Mouse (Mus musculus): ENCODE data around the gene Map6d1.

Map6d1 gene

DNA sequence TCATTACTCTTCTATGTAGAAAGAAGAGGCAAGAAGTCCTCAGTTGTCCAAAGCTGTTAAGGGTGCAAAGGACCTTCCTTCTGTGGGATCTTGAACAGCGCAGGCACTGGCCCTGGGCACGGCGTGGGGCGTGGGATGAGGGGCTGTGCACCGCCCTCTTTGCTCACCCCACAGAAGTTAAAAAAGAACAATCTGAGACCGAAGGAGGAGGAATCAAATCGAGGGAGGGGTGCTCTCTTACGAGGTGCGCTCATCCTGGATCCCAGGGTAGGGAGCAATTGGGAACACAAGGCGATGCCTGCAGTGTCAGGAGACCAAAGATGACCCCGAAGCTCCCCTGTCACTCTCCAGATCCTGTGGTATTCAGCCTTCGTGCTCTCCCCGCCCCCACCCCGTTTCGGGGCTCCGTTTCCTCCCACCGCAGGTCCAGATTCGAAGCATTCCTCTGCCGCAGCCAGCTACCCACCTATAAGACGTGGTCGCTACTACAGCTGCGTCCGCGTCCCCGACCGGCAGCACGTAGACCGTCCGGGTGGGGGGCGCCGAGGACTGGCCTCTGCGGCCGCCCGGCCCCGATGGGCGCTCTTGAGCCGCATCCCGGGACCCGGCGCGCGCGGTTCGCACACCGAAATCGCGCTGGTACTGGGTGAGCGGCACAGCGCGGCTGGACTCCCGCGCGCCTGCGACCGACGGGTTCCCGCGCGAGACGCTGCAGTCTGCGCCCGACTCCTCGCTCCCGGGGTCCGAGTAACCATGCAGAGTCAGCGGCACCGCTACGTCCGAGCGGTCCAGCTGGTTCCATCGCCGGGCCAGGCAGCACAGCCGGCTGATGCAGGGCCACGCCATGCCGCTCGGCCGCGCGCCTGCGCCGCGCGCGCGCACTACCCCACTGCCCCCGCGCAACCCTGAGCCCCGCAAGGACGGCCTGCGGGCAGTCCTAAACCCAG, at the start of gene Map6d1:
TSS of gene Map6d1 (minus strand) at position 891 of the 947 bp plus-strand sequence.
- DNase-seq (ENCODE audit: low spot score in 2 of 2) = peak; percentile 41 to 48

DNA sequence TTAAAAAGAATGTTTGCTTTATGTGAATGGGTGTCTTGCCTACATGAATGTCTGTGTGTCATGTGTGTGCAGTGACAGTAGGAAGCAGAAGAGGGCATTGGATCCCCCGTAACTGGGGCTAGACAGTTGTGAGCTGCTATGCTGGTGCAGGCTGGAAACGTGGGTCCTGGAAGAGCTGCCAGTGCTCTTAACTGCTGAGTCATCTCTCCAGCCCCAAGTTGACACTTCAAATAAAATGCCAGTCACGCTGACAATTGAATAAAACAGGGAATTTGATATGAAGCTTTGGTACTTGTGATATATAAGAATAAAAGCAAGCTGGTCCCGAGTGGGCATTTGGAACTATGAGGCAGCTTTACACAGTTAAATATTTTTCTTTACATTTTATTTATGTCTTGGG, 39.1 kb upstream of the Map6d1 start:
- DNase-seq (ENCODE audit: low spot score in 2 of 2) = no peak

DNA sequence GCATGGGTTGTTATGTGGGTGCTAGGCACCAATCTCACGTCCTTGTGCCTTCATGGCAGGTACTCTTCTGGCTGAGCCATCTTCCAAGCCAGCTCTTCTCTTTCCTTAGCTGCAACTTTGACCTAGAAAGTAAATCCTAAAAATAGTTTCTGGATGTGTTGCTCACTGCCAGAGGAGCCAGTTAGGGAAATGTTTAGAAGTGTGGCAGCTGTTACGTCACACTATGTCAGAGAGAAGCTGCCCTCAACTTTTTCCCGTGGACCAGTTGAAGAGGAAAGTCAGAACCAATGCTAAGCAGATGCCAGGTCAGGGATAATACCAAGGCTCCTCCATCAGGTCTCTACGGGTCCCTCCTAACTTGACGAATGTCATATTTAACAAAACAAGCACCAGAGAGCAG, 38.2 kb upstream of the Map6d1 start:
- DNase-seq (ENCODE audit: low spot score in 2 of 2) = no peak

DNA sequence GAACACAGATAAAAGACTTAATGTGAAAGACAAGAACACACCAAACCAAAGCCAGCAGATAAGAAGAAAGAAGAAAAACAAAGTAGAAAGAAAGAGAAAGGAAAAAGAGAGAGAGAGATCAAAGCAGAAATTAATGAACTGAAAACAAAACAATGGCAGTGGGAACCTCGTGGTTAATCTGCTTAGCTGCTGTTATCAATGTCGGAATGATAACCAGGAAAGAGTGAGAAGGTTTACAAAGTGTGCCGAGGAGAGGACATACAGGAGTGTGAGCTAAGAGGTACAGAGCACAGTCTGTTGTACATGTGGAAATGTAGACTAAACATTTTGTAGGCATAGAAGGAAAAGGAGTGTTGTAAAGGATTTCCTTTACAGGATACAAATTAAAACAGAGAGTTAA, 31.8 kb upstream of the Map6d1 start:
- no peak for DNase-seq (ENCODE audit: low spot score in 2 of 2)

DNA sequence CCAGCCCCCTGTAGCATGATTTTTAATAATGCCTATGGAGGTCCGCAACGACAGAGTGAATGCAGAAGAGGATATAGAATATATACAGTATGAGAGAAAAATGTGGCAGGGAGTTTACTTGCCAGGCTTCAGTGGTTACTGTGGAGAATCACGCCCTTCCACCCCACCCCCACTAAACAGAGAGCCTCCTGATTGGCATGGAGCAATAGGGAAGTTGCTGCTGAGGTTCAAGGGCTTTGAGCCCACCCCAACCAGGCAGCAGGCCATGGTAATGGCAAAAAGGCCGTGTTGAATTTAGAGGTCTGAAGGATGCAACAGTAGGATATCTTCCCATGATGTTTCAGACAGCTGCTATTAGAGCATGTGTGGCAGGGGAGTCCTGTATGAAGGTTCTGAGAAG, 30.2 kb upstream of the Map6d1 start:
- no peak for DNase-seq (ENCODE audit: low spot score in 2 of 2)

DNA sequence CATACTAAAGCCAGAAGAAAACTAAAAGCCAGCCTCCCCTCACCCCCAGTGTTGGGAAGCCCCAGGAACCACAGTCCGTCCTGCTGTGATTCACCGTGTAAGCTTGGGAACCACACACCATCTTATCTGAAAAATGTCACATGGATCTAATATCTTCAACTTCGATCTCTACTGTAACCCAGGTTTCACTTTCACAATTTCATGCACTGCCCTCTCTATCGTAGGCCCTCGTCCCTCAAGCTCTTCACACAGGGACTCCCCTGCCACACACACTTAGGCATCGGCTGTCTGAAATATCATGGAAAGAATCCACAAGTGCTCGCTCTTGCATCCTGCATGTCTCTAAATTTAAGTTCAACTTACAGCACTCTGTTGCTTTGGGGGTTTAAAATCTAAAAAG, 23.9 kb upstream of the Map6d1 start:
- no peak for DNase-seq (ENCODE audit: low spot score in 2 of 2)

DNA sequence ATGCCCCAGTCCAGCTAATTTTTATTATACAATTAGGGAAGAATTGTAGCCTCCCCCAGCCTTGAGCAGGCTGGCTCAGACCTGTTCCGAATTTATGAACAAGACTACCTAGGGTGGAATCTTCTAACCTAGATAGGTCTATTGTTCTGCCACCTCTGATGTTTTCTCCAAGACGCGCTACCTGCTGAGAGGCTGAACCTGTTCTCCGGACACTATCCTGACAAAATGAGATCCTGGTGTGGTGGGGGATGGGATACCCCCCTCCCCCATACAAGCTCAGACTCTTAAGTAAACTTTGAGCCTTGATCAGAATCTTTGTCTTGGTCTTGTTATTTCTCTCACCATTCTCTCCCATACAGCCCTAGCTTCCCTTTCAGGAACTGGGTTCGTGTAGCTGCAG, 16.8 kb upstream of the Map6d1 start:
- no peak for DNase-seq (ENCODE audit: low spot score in 2 of 2)

DNA sequence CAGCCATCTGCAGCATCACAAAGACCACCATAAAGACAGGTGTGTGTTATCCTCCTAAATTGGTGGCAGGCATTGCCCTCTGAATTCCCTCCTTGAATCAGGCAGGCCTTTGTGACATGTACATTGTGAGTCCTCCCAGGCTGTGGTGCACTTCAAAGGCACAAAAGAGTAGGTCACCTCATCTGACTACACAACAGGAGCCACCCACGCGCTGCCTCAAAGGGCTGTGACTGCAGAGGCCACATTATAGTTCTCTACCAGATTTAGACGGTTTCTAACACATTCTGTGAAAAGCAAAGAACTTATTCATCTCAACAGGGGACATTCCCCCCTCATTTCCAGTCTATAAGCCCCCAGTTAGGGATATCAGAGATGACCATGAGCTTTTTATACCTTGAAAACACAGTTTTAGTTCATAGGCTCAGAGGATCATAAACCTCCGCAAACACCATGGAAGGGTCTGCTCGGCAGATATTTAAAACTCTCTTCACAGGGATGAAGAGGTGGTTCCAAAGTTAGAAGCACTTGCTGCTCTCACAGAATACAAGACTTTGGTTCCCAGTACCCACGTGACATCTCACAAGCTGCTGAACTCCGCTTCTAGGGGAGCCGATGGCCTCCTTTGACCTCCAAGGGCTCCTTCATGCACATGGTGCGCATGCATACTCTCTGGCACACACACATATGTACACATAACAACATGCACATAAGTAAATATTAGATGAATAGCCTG, 7.5 kb upstream of the Map6d1 start:
- DNase-seq (ENCODE audit: low spot score in 2 of 2) = peak in 1 of 2 experiments; percentile 69

DNA sequence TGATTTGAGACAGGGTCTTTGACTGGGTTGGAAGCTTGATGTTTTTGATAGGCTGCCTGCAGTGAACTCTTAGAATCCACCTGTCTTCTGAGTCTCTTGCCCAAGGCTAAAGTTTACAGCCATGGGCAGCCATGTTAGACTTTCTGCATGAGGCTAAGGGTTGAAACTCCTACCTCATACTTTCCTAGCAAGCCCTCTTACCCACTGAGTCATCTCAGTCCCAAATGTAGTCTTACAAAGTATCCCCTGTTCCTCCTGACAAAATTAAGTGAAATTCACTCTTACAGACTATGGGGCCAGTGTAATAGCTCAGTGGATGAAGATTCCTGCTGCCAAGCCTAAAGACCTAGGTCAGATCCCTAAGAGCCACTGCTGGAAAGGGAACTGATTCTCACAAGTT, 5.9 kb upstream of the Map6d1 start:
- DNase-seq (ENCODE audit: low spot score in 2 of 2) = no peak

DNA sequence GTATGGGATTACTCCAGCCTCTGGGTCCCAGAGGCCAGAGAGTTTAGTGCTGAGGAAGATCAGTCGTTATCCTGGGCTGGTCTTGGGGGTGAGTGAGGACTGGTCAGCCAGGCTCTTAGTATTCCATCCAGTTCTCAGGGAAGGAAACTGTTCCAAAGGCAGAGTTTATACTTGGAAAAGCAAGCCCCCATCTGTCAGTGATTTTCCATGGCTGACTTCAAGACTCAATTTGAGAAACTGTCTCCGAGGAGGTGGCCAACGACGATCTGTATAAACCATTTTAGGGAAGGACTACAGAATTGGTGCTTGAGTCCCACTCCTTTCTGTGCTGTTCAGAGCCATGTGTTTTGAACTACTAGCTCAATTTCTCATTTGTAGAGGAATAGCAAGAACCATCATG, 2.5 kb downstream of the Map6d1 start:
- no peak for DNase-seq (ENCODE audit: low spot score in 2 of 2)

DNA sequence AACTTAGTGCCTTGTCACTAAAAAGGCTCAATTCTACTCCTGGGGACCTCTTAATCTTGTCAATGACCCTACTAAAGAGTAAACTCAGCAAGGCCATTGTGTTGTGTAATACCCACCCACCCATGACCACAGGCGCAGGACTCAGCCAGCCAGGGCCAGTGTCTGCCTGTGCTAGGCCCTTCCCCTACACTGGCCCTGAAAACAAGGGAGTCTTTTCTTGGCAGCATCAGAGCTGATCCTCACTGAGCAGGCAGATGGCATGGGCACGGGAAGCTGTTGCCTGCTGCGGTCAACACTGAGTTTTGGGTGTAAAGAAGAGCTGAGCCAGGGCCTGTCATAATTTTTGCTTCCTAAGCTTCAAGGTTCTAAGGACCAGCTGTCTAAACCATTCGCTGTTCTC, 3.7 kb downstream of the Map6d1 start:
- peak; percentile 46 to 47 for DNase-seq (ENCODE audit: low spot score in 2 of 2)

DNA sequence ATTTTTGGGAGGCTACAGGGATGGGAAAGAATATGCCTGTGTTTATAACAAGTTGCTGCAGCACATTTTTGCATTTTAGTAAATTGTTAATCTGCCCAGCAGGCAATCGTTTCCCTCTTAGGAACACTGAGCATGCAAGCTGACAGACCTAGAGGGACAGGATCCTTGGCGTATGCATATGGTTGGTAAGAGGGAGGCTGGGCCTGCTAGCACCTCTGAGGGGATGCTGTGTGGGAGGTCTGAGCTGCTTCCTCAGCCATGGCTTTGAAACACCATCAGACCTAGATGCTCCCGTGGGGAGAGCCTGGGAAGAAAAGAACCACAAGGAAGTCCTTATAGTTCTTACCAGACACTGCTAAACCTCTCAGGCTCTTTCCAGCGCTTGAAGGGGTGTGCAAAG, 6.8 kb downstream of the Map6d1 start:
- no peak for DNase-seq (ENCODE audit: low spot score in 2 of 2)

DNA sequence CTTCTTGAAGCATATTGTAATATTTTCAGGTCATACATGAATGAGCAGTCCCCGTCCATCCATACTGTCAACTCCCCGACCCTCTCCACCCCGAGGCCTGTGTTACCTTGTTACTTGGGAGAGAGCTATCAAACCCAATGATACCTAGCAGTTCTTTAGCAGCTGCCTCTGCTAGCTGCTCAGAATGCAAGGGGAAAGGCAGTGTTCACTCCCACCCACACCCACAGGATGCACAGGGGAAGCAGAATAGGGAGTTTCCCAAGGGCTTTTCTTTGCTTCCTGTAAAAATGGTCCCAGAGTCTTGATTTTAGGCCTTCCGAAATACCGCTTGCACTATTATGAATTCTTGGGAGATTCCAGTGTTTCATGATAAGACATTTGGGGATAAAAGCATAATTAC, 13.0 kb downstream of the Map6d1 start:
- DNase-seq (ENCODE audit: low spot score in 2 of 2) = no peak

DNA sequence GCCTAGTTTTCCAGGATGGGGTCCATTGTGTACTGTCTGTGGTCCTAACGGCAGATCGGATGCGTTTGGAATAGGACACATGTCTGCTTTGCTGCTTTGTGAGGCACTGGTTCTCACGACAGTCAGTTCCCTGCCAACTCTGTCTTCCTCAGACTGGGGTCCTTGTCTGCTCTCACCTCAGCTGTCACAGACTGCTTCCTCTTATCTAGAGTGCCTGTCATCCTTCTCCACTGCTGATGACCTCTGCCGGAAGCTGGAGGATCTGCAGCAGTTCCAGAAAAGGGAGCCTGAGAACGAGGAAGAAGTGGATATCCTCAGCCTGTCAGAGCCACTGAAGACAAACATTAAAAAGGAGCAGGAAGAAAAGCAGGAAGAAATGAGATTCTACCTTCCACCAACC, 13.7 kb downstream of the Map6d1 start:
- no peak for DNase-seq (ENCODE audit: low spot score in 2 of 2)

DNA sequence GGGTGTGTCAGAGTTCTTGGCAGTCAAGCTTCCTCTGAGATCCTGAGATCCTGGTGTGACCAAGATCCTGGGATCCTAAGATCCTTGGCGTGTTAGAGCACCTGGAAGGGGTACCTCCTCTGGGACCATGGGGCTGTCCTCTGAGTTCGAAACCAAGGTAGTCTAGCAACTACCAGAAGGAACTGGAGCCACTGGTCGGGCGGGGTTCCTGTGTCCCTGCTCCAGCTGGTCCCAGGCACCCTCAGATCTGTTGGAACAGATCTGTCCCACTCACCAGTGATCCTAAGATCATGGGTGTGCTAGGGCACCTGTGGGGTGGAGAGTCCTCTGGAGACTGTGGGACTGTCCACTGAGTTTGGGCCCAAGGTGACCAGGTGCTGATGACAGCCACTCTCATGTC, 14.5 kb downstream of the Map6d1 start:
- DNase-seq (ENCODE audit: low spot score in 2 of 2) = no peak

DNA sequence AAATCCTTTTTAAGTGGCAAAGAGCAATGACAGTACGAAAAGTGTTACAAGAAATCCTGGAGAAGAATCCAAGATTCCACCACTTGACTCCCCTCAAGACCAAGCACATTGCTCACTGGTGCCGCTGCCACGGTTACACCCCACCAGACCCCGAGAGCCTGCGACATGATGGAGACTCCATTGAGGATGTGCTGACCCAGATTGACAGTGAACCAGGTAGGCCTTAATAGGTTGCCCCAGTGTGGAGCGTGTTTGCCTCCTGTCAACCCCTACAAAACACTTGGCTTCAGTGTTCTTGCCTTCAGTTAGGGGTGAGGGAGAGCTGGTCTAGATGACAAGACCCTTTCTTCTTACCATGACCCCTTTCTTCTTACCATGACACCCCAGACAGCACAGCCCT, 18.4 kb downstream of the Map6d1 start:
- no peak for DNase-seq (ENCODE audit: low spot score in 2 of 2)

DNA sequence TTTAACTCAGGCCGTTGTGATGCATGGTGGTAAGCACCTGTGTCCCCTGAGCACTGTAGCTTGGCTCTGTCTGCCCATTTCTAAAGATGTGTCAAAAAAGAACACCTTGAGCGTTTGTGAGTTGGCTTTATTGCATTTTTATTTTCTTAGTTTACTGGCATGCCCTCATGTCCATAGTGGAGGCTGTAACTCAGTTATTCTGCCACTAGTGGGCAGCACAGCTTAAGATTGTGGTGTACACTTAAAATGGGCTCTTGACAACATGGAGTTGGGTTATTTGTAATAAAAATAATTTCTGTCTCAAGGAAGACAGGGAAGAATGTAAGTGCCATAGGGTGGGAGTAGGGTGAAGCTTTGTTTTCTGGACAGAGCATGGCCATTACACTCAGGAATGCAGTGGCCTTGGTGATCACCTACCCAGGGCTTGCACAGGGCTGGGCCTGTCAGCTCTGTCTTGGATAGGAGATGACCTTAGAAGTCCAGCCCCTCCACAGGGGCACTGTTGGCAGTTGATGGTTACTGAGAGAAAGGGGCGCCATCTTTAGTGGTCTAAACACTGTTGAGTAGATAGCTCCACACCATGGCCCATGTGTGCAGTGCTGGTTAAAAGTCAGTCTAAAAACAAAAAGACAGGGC, 27.4 kb downstream of the Map6d1 start:
- DNase-seq (ENCODE audit: low spot score in 2 of 2) = no peak

DNA sequence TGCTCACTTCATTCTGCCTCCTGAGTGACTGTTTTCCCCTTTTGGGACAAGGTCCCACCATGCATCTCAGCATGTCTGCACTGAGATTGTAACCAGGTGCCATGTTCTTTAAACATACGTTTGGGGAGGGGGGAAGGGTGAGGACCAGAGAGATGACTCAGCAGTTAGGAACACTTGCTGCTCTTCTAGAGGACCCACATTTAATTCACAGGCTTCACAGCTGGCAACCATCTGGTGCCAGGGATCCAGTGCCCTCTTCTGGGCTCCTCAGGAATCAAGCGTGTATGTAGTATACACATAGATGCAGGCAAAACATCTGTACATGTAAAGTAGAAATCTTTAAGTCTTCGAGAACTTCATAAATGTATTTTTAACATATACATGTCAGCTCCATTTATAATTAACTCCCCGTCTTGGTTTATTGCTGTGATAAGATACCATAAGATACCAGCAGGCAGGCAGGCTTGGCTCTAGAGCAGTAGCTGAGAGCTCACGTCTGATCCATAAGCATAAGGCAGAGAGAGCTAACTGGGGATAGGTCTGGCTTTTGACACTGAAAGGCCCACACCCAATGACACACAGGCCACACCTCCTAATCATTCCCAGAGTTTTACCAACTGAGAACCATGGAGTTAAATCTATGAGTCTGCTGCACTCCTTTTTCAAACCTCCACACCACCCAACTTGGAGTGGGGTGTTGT, 41.5 kb downstream of the Map6d1 start:
- DNase-seq (ENCODE audit: low spot score in 2 of 2) = no peak

DNA sequence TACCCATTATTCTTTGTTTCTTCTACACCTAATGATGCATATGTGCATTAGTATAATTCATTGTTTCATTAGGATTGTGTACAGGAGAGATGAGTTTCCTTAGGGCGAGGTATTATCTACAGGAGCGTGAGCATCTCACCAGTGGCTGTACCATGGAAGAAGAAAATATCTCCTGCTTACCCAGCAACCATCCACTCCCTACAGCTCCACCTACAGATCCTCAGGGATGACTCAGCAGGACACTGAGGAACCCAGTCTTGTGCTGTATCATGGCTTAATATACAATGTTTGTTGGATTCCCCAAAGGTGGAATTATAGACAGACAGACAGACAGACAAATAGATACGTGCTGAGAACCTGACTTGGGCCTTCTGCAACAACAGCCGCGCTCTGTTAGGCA, 44.2 kb downstream of the Map6d1 start:
- DNase-seq (ENCODE audit: low spot score in 2 of 2) = peak in 1 of 2 experiments; percentile 26

DNA sequence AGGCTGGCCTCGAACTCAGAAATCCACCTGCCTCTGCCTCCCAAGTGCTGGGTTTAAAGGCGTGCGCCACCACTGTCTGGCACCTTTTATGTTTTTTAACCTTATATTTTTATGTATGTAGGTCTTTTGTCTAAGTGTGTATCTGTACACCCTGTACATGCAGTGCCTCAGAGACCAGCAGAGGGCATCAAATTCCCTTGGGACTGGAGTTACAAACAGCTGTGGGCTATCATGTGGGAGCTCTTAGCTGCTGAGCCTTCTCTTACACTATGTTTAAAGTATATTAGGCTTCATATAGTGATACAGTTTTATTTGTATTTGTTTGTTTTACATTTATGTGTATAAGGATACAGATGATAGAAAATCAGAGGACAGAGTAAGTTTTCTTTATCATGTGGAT, 45.6 kb downstream of the Map6d1 start:
- no peak for DNase-seq (ENCODE audit: low spot score in 2 of 2)

DNA sequence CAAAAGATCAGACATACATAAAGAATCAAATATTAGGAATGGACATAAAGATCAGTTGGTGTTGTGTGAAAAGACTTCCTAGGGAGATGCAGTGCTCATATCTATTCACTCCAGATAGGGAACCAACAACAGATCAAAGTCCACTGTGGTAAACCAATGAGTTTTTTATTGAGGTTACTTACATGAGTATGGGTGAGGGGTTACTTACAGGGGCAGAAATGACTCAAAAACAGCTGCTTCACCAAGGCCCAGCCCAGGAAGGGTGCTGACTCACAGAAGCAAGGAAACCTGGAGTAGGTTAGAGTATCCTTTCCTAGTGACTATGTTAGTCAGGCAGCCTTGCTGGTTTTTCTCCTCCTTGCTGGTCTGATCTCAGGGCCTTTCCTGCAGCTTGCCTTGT, 49.1 kb downstream of the Map6d1 start:
- no peak for DNase-seq (ENCODE audit: low spot score in 2 of 2)

Data from right cerebral cortex, postnatal 36 days (tissue).